8 mouse cellular contexts compared by ENCODE assay signal in the genomic region with DNA sequence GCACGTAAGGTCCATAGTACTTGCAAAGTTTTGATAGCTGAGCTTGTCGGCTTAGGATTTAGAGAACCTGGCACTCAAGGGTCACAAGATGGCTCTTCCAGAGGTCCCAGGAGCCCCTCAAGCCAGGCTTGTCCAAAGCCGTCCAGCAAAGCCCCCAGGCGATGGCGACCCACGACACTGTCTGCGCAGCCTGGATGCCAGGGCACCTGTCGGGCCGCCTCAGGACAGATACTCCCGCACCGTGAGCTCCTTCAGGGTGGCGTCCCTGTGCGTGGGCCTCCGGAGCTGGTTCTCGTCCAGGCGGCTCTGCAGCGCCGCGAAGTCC. TPM values are rescaled to one million over a fixed set of nuclear protein-coding genes. Genes with fewer than 3 reads are reported as not detected.
DNase-seq lines count a peak whose midpoint lies in the region; ATAC-seq and TF ChIP-seq lines count a peak whose summit lies in the region.

No protein-coding gene starts in this region.

- no peak for TF ChIP-seq POLR2A in cerebellum, adult 2 months (IDR thresholded peaks at IDR 0.05; ENCODE audit: borderline replicate concordance, insufficient read depth, low read length)

- H3K9me3 ChIP-seq in megakaryocyte, embryonic 14.5 days = peaks cover 10% of the 10 kb centered on the region
- H3K9me3 ChIP-seq in liver, embryonic 12.5 days (replicated peaks) = no peaks in the 10 kb centered on the region
- H3K9me3 ChIP-seq in stomach, embryonic 16.5 days (replicated peaks; ENCODE audit: control insufficient read depth, low read length) = no peaks in the 10 kb centered on the region

- no peak for DNase-seq in cerebellum, adult 2 months
- no peak for DNase-seq in cerebellum, adult 9-10 months
- DNase-seq in layer of hippocampus, adult 9-10 months (ENCODE audit: low spot score) = no peak
- DNase-seq in gastrocnemius, postnatal 10 days = no peak

- no peak for TF ChIP-seq CTCF in cerebellum, adult 2 months (IDR thresholded peaks at IDR 0.05; ENCODE audit: borderline replicate concordance, insufficient read depth, low read depth, low read length)

- WGBS in cerebellum, adult 2 months = 16% methylated on average over 19 of the region's 19 CpGs
- WGBS in liver, embryonic 12.5 days (ENCODE audit: insufficient replicate concordance) = 16% methylated on average over 19 of the region's 19 CpGs
- WGBS in stomach, embryonic 16.5 days = 13% methylated on average over 19 of the region's 19 CpGs

- peaks cover 40% of the 10 kb centered on the region for H3K36me3 ChIP-seq in megakaryocyte, embryonic 14.5 days (replicated peaks; ENCODE audit: low read length)
- no peaks in the 10 kb centered on the region for H3K36me3 ChIP-seq in liver, embryonic 12.5 days
- no peaks in the 10 kb centered on the region for H3K36me3 ChIP-seq in stomach, embryonic 16.5 days (ENCODE audit: control insufficient read depth, insufficient read depth, low read length)

- peak overlapping the region; percentile 60 for H3K4me3 ChIP-seq in cerebellum, adult 2 months (replicated peaks; ENCODE audit: insufficient read depth, low read depth, low read length)
- peak overlapping the region; percentile 87 for H3K4me3 ChIP-seq in megakaryocyte, embryonic 14.5 days (replicated peaks)
- H3K4me3 ChIP-seq in liver, embryonic 12.5 days = peak overlapping the region; percentile 47
- peak overlapping the region; percentile 58 for H3K4me3 ChIP-seq in stomach, embryonic 16.5 days (replicated peaks; ENCODE audit: low read length)

- peaks cover 23% of the 10 kb centered on the region for H3K4me1 ChIP-seq in cerebellum, adult 2 months (ENCODE audit: control insufficient read depth, insufficient read depth, low read length)
- H3K4me1 ChIP-seq in megakaryocyte, embryonic 14.5 days = peaks cover 32% of the 10 kb centered on the region
- no peaks in the 10 kb centered on the region for H3K4me1 ChIP-seq in liver, embryonic 12.5 days
- H3K4me1 ChIP-seq in stomach, embryonic 16.5 days (ENCODE audit: control insufficient read depth, insufficient read depth, low read length) = peaks cover 9% of the 10 kb centered on the region; the same call in 1 of the 2 replicates

- 0 out of 2 replicates have a peak overlapping the region, but pooled peaks have one; percentile 10 for H3K9ac ChIP-seq in liver, embryonic 12.5 days
- H3K9ac ChIP-seq in stomach, embryonic 16.5 days (ENCODE audit: low read length) = peak overlapping the region; percentile 83

- H3K27ac ChIP-seq in cerebellum, adult 2 months (ENCODE audit: insufficient read depth, low read length) = peak overlapping the region; percentile 66
- H3K27ac ChIP-seq in liver, embryonic 12.5 days = no peak overlapping the region
- H3K27ac ChIP-seq in stomach, embryonic 16.5 days (ENCODE audit: low read length) = no peak overlapping the region

- no peaks in the 10 kb centered on the region for H3K27me3 ChIP-seq in cerebellum, adult 2 months (ENCODE audit: control insufficient read depth, insufficient read depth, low read length)
- peaks cover 75% of the 10 kb centered on the region for H3K27me3 ChIP-seq in megakaryocyte, embryonic 14.5 days (replicated peaks)
- peaks cover 56% of the 10 kb centered on the region for H3K27me3 ChIP-seq in liver, embryonic 12.5 days (replicated peaks)
- peaks cover 13% of the 10 kb centered on the region; the same call in 1 of the 2 replicates for H3K27me3 ChIP-seq in stomach, embryonic 16.5 days (ENCODE audit: control insufficient read depth, insufficient read depth, low read length)

- no peak for ATAC-seq in megakaryocyte, adult 5-6 weeks (ENCODE audit: poor library complexity, severe bottlenecking)
- peak; percentile 30; the same call in 1 of the 2 replicates for ATAC-seq in liver, embryonic 12.5 days
- no peak for ATAC-seq in stomach, embryonic 16.5 days (ENCODE audit: insufficient read depth, low FRiP score)

- H3K4me2 ChIP-seq in liver, embryonic 12.5 days = peak overlapping the region; percentile 68
- H3K4me2 ChIP-seq in stomach, embryonic 16.5 days (ENCODE audit: low read depth, low read length) = peak overlapping the region; percentile 95

RNA-seq across cellular contexts. Expression of gene Snx20, which starts 9.0 kb away (rescaled TPM):
- 0.59 and 0.90 TPM in 2 replicates for polyA plus RNA-seq in cerebellum, adult 2 months (2012; rRNA removed)
- polyA plus RNA-seq in megakaryocyte, embryonic 14.5 days (2012; ENCODE audit: insufficient read depth, low replicate concordance) = 6.2 and 22.2 TPM in 2 replicates
- 60.5 and 64.6 TPM in 2 replicates for total RNA-seq in megakaryocyte, adult 5-6 weeks (2015)
- total RNA-seq in megakaryocyte, adult 5-6 weeks (2017) = 71.3 and 73.0 TPM in 2 replicates
- polyA plus RNA-seq in liver, embryonic 12.5 days (2016; fragmentation: Nextera tagmentation; extraction: Ambion mirVana) = 2.6 and 2.7 TPM in 2 replicates
- 1.4 and 1.9 TPM in 2 replicates for polyA plus RNA-seq in stomach, embryonic 16.5 days (2015; fragmentation: Nextera tagmentation; extraction: Ambion mirVana)
- total RNA-seq in gastrocnemius, postnatal 10 days (2021) = 1 to 10 TPM in 1 of 2 experiments, under 1 TPM in 1; 0.63 to 1.1 TPM

RNA-seq across cellular contexts. Expression of gene Nod2, which starts 20.2 kb away (rescaled TPM):
- 0.11 and 0.28 TPM in 2 replicates for polyA plus RNA-seq in cerebellum, adult 2 months (2012; rRNA removed)
- polyA plus RNA-seq in megakaryocyte, embryonic 14.5 days (2012; ENCODE audit: insufficient read depth, low replicate concordance) = not detected in 2 replicates
- total RNA-seq in megakaryocyte, adult 5-6 weeks (2015) = 3.8 and 4.0 TPM in 2 replicates
- total RNA-seq in megakaryocyte, adult 5-6 weeks (2017) = 2.5 and 4.0 TPM in 2 replicates
- polyA plus RNA-seq in liver, embryonic 12.5 days (2016; fragmentation: Nextera tagmentation; extraction: Ambion mirVana) = 0.05 and 0.06 TPM in 2 replicates
- 0.28 and 0.44 TPM in 2 replicates for polyA plus RNA-seq in stomach, embryonic 16.5 days (2015; fragmentation: Nextera tagmentation; extraction: Ambion mirVana)
- 1 to 10 TPM; 1.1 to 1.4 TPM for total RNA-seq in gastrocnemius, postnatal 10 days (2021)
